Mouse (Mus musculus) lung, embryonic 15.5 days (tissue): ENCODE results near the gene Otof. TPM values are rescaled to one million over a fixed set of nuclear protein-coding genes. Genes with fewer than 3 reads are reported as not detected.
A peak's percentile ranks its signal among the peaks of the same experiment; 100 is the strongest.

Source experiments
- ATAC-seq: fragments of 200-750 bp; cut with Nextera tagmentation; 2 replicates; pipeline ENCODE4 v1.8.0; 2017; ENCODE audit warnings: moderate number of reproducible peaks, borderline replicate concordance; ENCODE audit not compliant: low FRiP score, low TSS enrichment; ENCODE audit errors: extremely low read depth
- H3K27ac ChIP-seq: fragments of 300-500 bp; sonication (generic); 2 replicates; pipeline ENCODE4 v1.5.1; 2015; ENCODE audit warnings: moderate library complexity, mild to moderate bottlenecking, inconsistent platforms
- H3K27me3 ChIP-seq: fragments of 300-500 bp; sonication (generic); 2 replicates; pipeline ENCODE4 v1.6.1; 2015; ENCODE audit warnings: inconsistent platforms
- H3K36me3 ChIP-seq: fragments of 300-500 bp; sonication (generic); 2 replicates; pipeline ENCODE4 v1.6.1; 2015; ENCODE audit warnings: inconsistent platforms
- H3K4me1 ChIP-seq: fragments of 300-500 bp; sonication (generic); 2 replicates; pipeline ENCODE4 v1.6.1; 2015; ENCODE audit warnings: inconsistent platforms
- H3K4me2 ChIP-seq: fragments of 300-500 bp; sonication (generic); 2 replicates; pipeline ENCODE4 v1.6.1; 2015; ENCODE audit warnings: inconsistent platforms, mild to moderate bottlenecking, moderate library complexity
- H3K4me3 ChIP-seq: fragments of 300-500 bp; sonication (generic); 2 replicates; pipeline ENCODE4 v1.5.1; 2015; ENCODE audit warnings: mild to moderate bottlenecking, inconsistent platforms
- H3K9ac ChIP-seq: fragments of 300-500 bp; sonication (generic); 2 replicates; pipeline ENCODE4 v1.6.1; 2015; ENCODE audit warnings: inconsistent platforms
- H3K9me3 ChIP-seq: fragments of 300-500 bp; sonication (generic); 2 replicates; pipeline ENCODE4 v1.6.1; 2016; ENCODE audit warnings: inconsistent platforms
- WGBS: fragments of 180-500 bp; shearing (Covaris S2); methylation state at CpG from one replicate; pipeline ENCODE4 v1.1.7; 2015; 5-methylcytosine and 5-hydroxymethylcytosine counted together
- polyA plus RNA-seq: library from polyadenylated mRNA; unstranded; fragments of >200 nt; fragmentation: Nextera tagmentation; extraction: Ambion mirVana; gene quantifications from 2 replicates; pipeline ENCODE4 v1.2.1, GENCODE M21; 2015

Gene Otof
- polyA plus RNA-seq, 1 experiment from 2014 or later = 0.81 TPM

- Histone ChIP-seq H3K27me3 (no peaks in the 10 kb centered on the region), H3K9me3 (no peaks in the 10 kb centered on the region), H3K4me3 (no peak overlapping the region), H3K4me1 (no peaks in the 10 kb centered on the region), H3K9ac (no peak overlapping the region), H3K27ac (no peak overlapping the region), H3K4me2 (no peak overlapping the region), H3K36me3 (no peaks in the 10 kb centered on the region)
- WGBS = 71% methylated on average over 8 of the region's 8 CpGs
- ATAC-seq = no peak
Measured at GRCm38 (mm10) chr5:30367405-30367804, 94.3 kb downstream of the Otof start.

GRCm38 (mm10) chr5:30358436-30359099 lies 103.2 kb downstream of the Otof start:
- no peaks in the 10 kb centered on the region for H3K9me3 ChIP-seq
- no peak overlapping the region for H3K4me3 ChIP-seq
- no peak overlapping the region for H3K27ac ChIP-seq
- ATAC-seq = peak; percentile 35; the same call in 1 of the 2 replicates
- no peaks in the 10 kb centered on the region for H3K27me3 ChIP-seq
- no peak overlapping the region for H3K9ac ChIP-seq
- no peaks in the 10 kb centered on the region for H3K36me3 ChIP-seq
- H3K4me2 ChIP-seq = no peak overlapping the region
- 0 out of 2 replicates have a peak, but pooled peaks cover 3% of the 10 kb centered on the region for H3K4me1 ChIP-seq
- 69% methylated on average over 10 of the region's 10 CpGs for WGBS

- H3K9ac ChIP-seq = no peak overlapping the region
- H3K27ac ChIP-seq = no peak overlapping the region
- no peak for ATAC-seq
- H3K36me3 ChIP-seq = no peaks in the 10 kb centered on the region
- no peak overlapping the region for H3K4me3 ChIP-seq
- no peaks in the 10 kb centered on the region for H3K27me3 ChIP-seq
- H3K4me1 ChIP-seq = 0 out of 2 replicates have a peak, but pooled peaks cover 3% of the 10 kb centered on the region
- no peaks in the 10 kb centered on the region for H3K9me3 ChIP-seq
- WGBS = 49% methylated on average over 7 of the region's 7 CpGs
- no peak overlapping the region for H3K4me2 ChIP-seq
Measured at GRCm38 (mm10) chr5:30356647-30357046, 105.1 kb downstream of the Otof start.

GRCm38 (mm10) chr5:30355559-30356159 lies 106.1 kb downstream of the Otof start:
- H3K9ac ChIP-seq = no peak overlapping the region
- no peak overlapping the region for H3K4me3 ChIP-seq
- H3K9me3 ChIP-seq = no peaks in the 10 kb centered on the region
- WGBS = 51% methylated on average over 14 of the region's 14 CpGs
- no peaks in the 10 kb centered on the region for H3K27me3 ChIP-seq
- H3K27ac ChIP-seq = no peak overlapping the region
- 0 out of 2 replicates have a peak, but pooled peaks cover 3% of the 10 kb centered on the region for H3K4me1 ChIP-seq
- H3K36me3 ChIP-seq = no peaks in the 10 kb centered on the region
- H3K4me2 ChIP-seq = no peak overlapping the region
- ATAC-seq = no peak

GRCm38 (mm10) chr5:30355114-30355513 lies 106.6 kb downstream of the Otof start:
- Histone ChIP-seq H3K9me3 (no peaks in the 10 kb centered on the region), H3K4me3 (no peak overlapping the region), H3K9ac (no peak overlapping the region), H3K27ac (no peak overlapping the region), H3K27me3 (no peaks in the 10 kb centered on the region), H3K36me3 (no peaks in the 10 kb centered on the region), H3K4me1 (0 out of 2 replicates have a peak, but pooled peaks cover 3% of the 10 kb centered on the region), H3K4me2 (no peak overlapping the region)
- ATAC-seq = no peak
- 65% methylated on average over 7 of the region's 7 CpGs for WGBS

- Histone ChIP-seq H3K4me1 (no peaks in the 10 kb centered on the region), H3K9me3 (no peaks in the 10 kb centered on the region), H3K4me2 (no peak overlapping the region), H3K27me3 (no peaks in the 10 kb centered on the region), H3K9ac (no peak overlapping the region), H3K36me3 (no peaks in the 10 kb centered on the region), H3K27ac (no peak overlapping the region), H3K4me3 (no peak overlapping the region)
- WGBS = 58% methylated on average over 3 of the region's 3 CpGs
- ATAC-seq = no peak
Measured at GRCm38 (mm10) chr5:30353605-30354004, 108.1 kb downstream of the Otof start.

GRCm38 (mm10) chr5:30343886-30344285 lies 117.8 kb downstream of the Otof start:
- Histone ChIP-seq H3K4me2 (no peak overlapping the region), H3K27me3 (0 out of 2 replicates have a peak, but pooled peaks cover 7% of the 10 kb centered on the region), H3K9ac (no peak overlapping the region), H3K27ac (no peak overlapping the region), H3K9me3 (no peaks in the 10 kb centered on the region), H3K4me3 (no peak overlapping the region), H3K36me3 (no peaks in the 10 kb centered on the region), H3K4me1 (peaks cover 8% of the 10 kb centered on the region; the same call in 1 of the 2 replicates)
- no peak for ATAC-seq
- WGBS = 28% methylated on average over 5 of the region's 5 CpGs

- H3K27ac ChIP-seq = no peak overlapping the region
- H3K9me3 ChIP-seq = no peaks in the 10 kb centered on the region
- H3K36me3 ChIP-seq = no peaks in the 10 kb centered on the region
- peak; percentile 69; the same call in 1 of the 2 replicates for ATAC-seq
- 4% methylated on average over 9 of the region's 9 CpGs for WGBS
- 0 out of 2 replicates have a peak, but pooled peaks cover 7% of the 10 kb centered on the region for H3K27me3 ChIP-seq
- H3K4me2 ChIP-seq = peak overlapping the region; percentile 49
- no peak overlapping the region for H3K9ac ChIP-seq
- H3K4me1 ChIP-seq = peaks cover 8% of the 10 kb centered on the region; the same call in 1 of the 2 replicates
- peak overlapping the region; percentile 21 for H3K4me3 ChIP-seq
Measured at GRCm38 (mm10) chr5:30343107-30343506, 118.6 kb downstream of the Otof start.

- H3K9ac ChIP-seq = peak overlapping the region; percentile 7; the same call in 1 of the 2 replicates
- 7% methylated on average over 17 of the region's 17 CpGs for WGBS
- peak overlapping the region; percentile 49 for H3K4me2 ChIP-seq
- peaks cover 8% of the 10 kb centered on the region; the same call in 1 of the 2 replicates for H3K4me1 ChIP-seq
- ATAC-seq = peak; percentile 17; the same call in 1 of the 2 replicates
- no peak overlapping the region for H3K27ac ChIP-seq
- no peaks in the 10 kb centered on the region for H3K9me3 ChIP-seq
- no peaks in the 10 kb centered on the region for H3K36me3 ChIP-seq
- 0 out of 2 replicates have a peak, but pooled peaks cover 7% of the 10 kb centered on the region for H3K27me3 ChIP-seq
- H3K4me3 ChIP-seq = peak overlapping the region; percentile 21
Measured at GRCm38 (mm10) chr5:30342601-30343015, 119.1 kb downstream of the Otof start.

GRCm38 (mm10) chr5:30341601-30342365 lies 119.9 kb downstream of the Otof start:
- Histone ChIP-seq H3K9ac (no peak overlapping the region), H3K27ac (no peak overlapping the region), H3K4me1 (peaks cover 8% of the 10 kb centered on the region; the same call in 1 of the 2 replicates), H3K4me2 (no peak overlapping the region), H3K27me3 (0 out of 2 replicates have a peak, but pooled peaks cover 7% of the 10 kb centered on the region), H3K4me3 (no peak overlapping the region), H3K9me3 (no peaks in the 10 kb centered on the region), H3K36me3 (no peaks in the 10 kb centered on the region)
- 66% methylated on average over 11 of the region's 11 CpGs for WGBS
- no peak for ATAC-seq

GRCm38 (mm10) chr5:30340815-30341214 lies 120.9 kb downstream of the Otof start:
- Histone ChIP-seq H3K9me3 (no peaks in the 10 kb centered on the region), H3K27me3 (0 out of 2 replicates have a peak, but pooled peaks cover 7% of the 10 kb centered on the region), H3K4me1 (peaks cover 8% of the 10 kb centered on the region; the same call in 1 of the 2 replicates), H3K4me3 (no peak overlapping the region), H3K9ac (no peak overlapping the region), H3K4me2 (no peak overlapping the region), H3K27ac (no peak overlapping the region), H3K36me3 (no peaks in the 10 kb centered on the region)
- no peak for ATAC-seq
- 75% methylated on average over 5 of the region's 5 CpGs for WGBS
